Mouse (Mus musculus) inflammation-experienced regulatory T-cells (primary cell): ENCODE measurements around the gene Gm9999. TPM values are rescaled to one million over a fixed set of nuclear protein-coding genes. Genes with fewer than 3 reads are reported as not detected.

ENCODE experiments used
- polyA plus RNA-seq, 2 experiments: library from polyadenylated mRNA; unstranded; fragments of 100-300 nt; shearing (Covaris generic); gene quantifications; one replicate each; pipeline ENCODE4 v1.2.1; 2017

Gene Gm9999
- 1 to 10 TPM in 1 of 2 experiments, not detected in 1; 1.4 TPM for polyA plus RNA-seq

DNA sequence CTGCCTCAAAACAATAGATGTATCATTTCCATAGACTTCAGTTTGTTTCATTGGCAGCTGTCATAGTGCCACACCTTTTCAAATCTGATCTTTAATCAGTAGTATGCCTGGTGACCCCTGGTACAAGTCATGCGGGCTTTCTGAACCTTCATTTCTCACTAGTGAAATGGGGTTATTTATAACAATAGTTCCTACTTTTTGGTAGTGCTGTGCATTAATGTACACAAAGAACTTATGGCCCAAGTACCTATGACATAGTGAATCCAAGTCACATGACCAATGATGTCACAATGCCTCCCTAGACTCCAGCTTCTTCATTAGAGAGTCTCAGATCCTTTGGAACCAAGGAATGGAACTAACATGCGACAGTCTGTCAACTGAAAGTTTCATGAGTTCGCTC lies at the start of gene Gm9999:
TSS of gene Gm9999 (plus strand) at position 301 of the 400 bp plus-strand sequence.

DNA sequence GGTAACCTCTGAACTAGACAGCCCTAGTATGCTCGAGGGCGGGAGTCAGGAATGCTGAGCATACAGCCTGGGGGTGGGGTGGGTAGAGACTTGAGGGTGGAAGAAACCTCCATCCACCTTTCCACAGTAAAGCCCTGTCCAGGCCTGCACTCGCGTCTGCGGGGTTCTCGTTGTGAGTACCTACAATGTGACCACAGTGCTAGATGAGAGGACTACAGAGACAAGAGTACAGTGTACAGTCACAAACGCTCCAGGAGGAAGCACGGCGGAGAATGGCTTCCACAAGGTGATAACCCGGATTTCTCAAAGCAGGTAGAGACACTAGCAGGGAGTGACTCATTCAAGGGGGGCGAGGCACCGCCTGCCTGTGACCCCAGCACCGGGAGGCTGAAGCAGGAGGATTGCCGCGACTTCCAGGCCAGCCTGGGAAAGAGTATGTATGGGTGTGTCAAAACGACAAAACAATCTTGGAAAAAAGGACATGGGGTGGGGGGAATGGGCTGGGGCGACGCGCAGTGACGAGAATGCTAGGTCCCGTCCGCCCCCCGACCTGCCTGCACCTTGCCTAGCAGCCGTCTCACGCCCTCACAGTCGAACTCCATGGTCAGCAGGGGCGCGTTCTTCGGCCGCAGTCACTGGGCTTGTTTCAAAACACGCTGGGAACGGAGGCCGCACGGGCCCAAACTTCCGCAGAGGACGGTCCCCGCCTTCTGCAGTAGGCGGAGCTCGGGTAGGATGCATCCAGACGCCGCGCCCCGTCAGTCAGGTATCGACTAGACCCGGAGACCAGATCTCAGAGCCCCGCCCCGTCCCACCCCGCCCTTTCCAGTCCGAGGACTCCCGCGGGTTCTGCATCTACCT lies 25.3 kb upstream of the Gm9999 start, which contains the start of gene Uevld:
TSS of gene Uevld (minus strand) at position 697 of the 861 bp plus-strand sequence.

DNA sequence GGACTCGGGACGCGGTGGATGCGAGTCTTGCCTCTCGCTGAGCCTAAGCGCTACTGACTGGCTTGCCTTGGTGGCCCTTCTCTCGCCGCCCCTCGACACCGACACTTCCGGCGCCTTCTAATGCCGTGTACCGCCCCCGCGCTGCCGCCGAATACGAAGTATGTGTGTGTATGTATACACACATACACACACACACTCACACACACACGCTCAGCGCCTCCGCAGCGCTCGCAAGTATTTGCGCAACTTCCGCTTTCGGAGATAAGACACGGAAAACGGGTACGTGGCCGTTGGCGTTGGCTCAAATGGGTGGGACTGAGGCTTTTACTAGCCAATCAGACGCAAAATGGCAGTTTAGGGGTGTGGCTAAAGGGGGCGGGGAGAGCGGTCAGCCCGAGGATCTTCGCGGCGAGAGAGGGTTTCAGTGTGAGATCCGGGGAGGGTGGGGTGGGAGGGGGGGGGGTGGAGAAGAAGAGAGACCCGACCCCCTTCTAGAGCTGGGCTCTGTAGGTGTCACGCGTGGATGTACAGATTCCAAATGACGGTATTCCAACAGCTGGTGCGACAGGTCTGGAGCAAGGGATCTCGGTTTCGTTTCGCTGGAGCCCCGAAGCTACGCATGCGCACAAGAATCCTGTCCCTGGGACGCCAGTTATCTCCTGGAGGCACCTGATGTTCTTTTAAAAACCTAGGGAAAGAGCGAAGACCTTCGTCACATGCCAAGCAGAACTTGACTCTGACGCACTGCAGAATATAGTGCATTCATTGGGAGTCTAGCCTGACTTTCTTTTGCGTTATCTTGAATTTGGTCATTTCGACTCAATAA lies 25.0 kb downstream of the Gm9999 start, which contains the start of gene Spty2d1:
TSS of gene Spty2d1 (minus strand) at position 244 of the 826 bp plus-strand sequence.

Other genes with a start within 250 kb of the Gm9999 start
- 1 to 10 TPM in 1 of 2 experiments, not detected in 1; 1.7 TPM for gene Saa1, start 240.6 kb upstream of the Gm9999 start, polyA plus RNA-seq
- gene Saa2, start 231.8 kb upstream of the Gm9999 start, polyA plus RNA-seq = under 1 TPM; 0.75 TPM
- gene Hps5, start 187.5 kb upstream of the Gm9999 start, polyA plus RNA-seq = 10 to 100 TPM; 34.6 TPM
- 10 to 100 TPM; 49.4 to 58.2 TPM for gene Gtf2h1, start 187.5 kb upstream of the Gm9999 start, polyA plus RNA-seq
- gene Ldha, start 142.1 kb upstream of the Gm9999 start, polyA plus RNA-seq = 1,000 to 10,000 TPM in 1 of 2 experiments, 100 to 1,000 TPM in 1; 964 to 1,128 TPM
- not detected for gene Ldhc, start 122.4 kb upstream of the Gm9999 start, polyA plus RNA-seq
- gene Tsg101, start 63.6 kb upstream of the Gm9999 start, polyA plus RNA-seq = 100 to 1,000 TPM; 114 to 143 TPM
- gene Uevld, start 25.1 kb upstream of the Gm9999 start, polyA plus RNA-seq = 1 to 10 TPM; 5.2 to 6.3 TPM
- 10 to 100 TPM; 44.4 to 59.7 TPM for gene Spty2d1, start 24.8 kb downstream of the Gm9999 start, polyA plus RNA-seq
- gene Tmem86a, start 67.0 kb downstream of the Gm9999 start, polyA plus RNA-seq = 1 to 10 TPM in 1 of 2 experiments, under 1 TPM in 1; 0.97 to 4.9 TPM
- gene Ptpn5, start 150.1 kb downstream of the Gm9999 start, polyA plus RNA-seq = 10 to 100 TPM in 1 of 2 experiments, 1 to 10 TPM in 1; 5.2 to 23.9 TPM
- not detected for gene Mrgpra6, start 221.3 kb downstream of the Gm9999 start, polyA plus RNA-seq